Mouse (Mus musculus): ENCODE results near the gene Bcan.

DNA sequence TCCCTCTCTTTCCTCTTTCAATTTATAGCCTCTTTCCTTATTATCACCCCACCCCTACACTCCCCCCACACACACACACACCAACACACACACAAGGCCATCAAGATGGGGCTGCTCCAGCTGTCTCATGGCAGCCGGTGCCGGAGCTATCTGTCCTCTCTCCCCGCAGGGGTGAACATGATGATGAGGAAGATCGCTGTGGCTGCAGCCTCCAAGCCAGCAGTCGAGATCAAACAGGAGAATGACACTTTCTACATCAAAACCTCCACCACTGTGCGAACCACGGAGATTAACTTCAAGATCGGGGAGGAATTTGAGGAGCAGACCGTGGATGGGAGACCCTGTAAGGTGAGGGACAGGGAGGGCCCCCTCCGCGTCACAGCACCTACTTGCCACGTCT is 48.1 kb downstream of the Bcan start:
- TF ChIP-seq POLR2A (IDR thresholded peaks at IDR 0.05; ENCODE audit: control insufficient read depth, low read depth, low read length) (no peak), CTCF (IDR thresholded peaks at IDR 0.05; ENCODE audit: control insufficient read depth, insufficient read depth, insufficient replicate concordance, low read depth, low read length) (no peak)
